Mouse (Mus musculus): Measurements from ENCODE around the gene Csrp3.

Gene Csrp3

DNA sequence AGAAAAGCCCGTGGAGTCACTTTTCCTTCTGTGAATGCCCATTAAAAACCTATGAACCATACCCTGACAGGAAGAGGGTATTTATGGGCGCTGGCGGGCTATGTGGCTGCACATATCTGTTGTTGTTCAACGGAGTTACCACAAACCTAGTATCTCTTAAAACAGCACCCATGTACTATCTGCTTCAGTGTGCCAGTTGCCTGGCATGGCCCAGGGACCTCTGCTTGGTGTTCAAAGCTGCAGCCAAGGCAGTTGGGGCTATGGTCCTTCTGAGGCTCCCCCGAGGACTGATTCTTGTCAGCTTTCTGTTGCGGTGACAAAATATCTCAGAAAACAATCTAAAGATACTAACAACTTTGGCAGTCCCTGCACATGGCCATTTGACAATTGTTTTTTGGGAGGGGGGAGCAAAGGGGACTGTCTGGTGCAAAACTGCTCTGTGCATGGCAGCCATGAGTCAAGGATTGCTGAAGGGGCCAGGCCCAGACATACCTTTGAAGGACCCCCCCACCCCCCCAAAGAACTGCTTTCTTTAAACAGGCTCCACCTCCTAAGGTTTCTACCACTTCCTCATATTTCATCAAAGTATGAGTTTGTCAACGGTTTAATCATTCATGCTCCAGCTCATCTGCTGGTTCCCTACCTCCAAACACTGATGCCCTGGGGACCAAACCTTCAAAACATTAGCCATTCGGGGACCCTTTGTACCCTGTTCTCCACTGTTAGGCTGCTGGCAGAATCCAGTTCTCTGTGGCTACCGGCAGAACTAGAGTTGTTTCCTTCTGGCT lies 17.0 kb upstream of the Csrp3 start:
- DNase-seq, result no peak

- no peak for DNase-seq
Measured at GRCm38 (mm10) chr7:48864199-48864598, 16.4 kb upstream of the Csrp3 start.

- DNase-seq, result no peak
Measured at GRCm38 (mm10) chr7:48861796-48862195, 14.0 kb upstream of the Csrp3 start.

DNA sequence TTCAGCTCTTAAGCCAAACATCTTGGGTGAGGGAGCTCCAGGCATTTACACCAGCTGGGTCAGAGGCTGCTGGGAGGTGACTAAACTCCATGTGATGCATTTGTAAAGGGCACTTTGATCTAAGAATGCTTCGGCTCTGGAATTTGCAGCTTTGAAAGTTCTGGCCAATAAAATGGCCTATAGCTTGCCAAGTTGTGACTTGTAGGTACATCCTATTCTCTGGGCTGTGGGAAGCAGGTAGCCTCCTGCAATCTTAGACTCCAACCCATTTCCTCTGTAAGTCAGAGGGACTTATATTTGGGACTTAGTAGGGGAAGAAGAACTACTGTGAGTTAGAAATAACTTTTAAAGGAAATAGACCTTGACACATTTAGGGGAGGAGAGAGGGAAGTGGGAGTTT lies 13.1 kb upstream of the Csrp3 start:
- DNase-seq, result no peak

- no peak for DNase-seq
Measured at GRCm38 (mm10) chr7:48859362-48859761, 11.5 kb upstream of the Csrp3 start.

- DNase-seq, result no peak
Measured at GRCm38 (mm10) chr7:48858257-48858656, 10.4 kb upstream of the Csrp3 start.

DNA sequence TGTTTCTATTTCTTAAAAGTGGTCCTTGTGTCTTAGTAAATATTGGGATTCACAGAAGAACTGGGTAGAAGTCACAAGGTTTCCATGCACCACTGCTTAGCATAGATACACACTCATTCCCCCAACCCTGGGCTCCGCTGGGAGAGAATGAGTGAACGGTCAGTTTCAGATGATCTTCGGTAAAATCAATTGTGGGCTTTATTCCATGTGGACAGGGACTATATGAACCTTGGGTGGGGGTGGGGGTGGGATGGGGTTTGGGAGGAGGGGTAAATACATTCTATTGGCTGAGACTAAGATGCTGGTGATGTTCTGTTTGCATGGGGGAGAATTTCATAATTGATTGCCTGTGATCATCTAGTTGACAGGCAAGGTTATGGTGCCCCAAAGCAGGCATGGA lies 7.6 kb upstream of the Csrp3 start:
- no peak for DNase-seq

GRCm38 (mm10) chr7:48853496-48853895 lies 5.7 kb upstream of the Csrp3 start:
- DNase-seq, result no peak

GRCm38 (mm10) chr7:48851529-48852104 lies 3.8 kb upstream of the Csrp3 start:
- DNase-seq, result no peak

- no peak for DNase-seq
Measured at GRCm38 (mm10) chr7:48846755-48847154, 1.1 kb downstream of the Csrp3 start.

DNA sequence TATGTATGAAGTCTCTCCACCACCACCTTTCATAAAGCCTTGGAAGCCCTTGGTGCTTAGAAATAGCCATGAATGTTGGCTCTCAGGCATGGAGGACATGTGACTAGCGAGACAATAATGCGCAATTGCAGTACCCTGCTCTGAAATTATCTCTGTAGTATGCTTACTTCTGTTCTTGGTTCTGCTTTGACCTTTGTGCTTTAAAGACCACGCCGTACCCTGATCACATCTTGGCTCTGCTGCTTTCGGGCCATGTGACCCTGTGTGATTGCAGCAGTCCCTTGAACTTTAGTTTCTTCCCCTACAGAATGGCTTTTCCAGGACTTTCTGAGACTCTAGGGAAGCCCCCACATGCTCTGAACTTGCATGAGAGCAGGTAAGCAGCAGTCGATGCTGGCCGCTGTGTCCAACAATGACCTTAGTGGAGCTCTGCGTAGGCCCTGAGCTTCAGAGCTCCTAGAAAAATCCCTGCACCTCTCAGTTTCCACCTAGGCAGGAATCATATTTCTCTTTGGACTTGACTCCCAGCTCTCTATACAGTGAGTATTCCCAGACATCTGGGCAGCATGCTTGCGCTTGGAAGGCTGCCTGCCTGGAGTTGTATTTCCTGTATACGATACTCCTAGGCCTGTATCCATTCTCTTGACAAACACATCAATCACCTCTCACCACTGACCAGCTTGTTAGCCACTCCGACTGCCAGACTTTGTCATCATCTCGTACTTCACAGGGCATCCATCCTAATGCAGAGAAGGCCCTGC lies 2.4 kb downstream of the Csrp3 start:
- DNase-seq, result no peak

- DNase-seq, result no peak
Measured at GRCm38 (mm10) chr7:48843541-48843940, 4.3 kb downstream of the Csrp3 start.

DNA sequence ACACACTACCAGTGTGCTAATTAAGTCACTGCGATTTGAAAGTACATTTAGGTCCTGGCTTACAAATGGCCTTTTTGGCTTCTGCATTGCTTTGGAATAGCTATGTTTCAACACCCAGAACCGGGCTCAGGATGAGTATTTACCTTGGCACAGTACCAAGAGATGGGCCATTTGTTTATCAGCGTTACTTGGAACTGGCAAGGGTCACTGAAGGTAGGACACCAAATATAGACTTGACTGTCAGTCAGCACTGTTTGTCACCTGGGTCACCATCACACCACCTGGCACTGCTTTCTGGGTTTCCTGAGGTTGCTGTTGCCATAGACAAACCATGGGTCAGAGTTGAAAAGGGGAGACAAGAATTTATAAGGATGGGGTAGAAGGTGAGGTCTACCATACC lies 5.5 kb downstream of the Csrp3 start:
- DNase-seq, result no peak

- no peak for DNase-seq
Measured at GRCm38 (mm10) chr7:48841538-48841937, 6.3 kb downstream of the Csrp3 start.

DNA sequence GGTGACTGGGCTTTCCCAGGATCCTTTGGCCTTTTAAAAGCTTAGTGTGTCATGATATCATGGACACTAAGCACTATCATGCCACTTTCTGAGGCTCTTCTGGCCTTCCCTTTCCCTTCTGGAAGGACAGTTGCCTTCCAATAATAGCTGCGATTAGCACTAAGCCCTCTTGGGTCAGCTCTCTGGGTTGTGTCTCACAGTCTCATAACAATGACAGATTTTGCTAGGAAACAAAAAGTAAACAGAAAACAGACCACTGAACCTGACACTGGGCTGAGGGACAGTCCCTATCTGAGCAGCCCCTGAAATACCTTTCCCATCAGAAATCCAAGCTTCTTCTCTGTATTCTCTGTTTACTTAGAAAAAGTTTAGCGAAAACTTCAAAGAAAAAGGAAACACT lies 7.3 kb downstream of the Csrp3 start:
- no peak for DNase-seq

- no peak for DNase-seq
Measured at GRCm38 (mm10) chr7:48838434-48838833, 9.4 kb downstream of the Csrp3 start.

GRCm38 (mm10) chr7:48836949-48837348 lies 10.9 kb downstream of the Csrp3 start:
- no peak for DNase-seq

- no peak for DNase-seq
Measured at GRCm38 (mm10) chr7:48834989-48835626, 12.7 kb downstream of the Csrp3 start.

- DNase-seq, result no peak
Measured at GRCm38 (mm10) chr7:48834371-48834970, 13.4 kb downstream of the Csrp3 start.

- no peak for DNase-seq
Measured at GRCm38 (mm10) chr7:48832735-48833134, 15.1 kb downstream of the Csrp3 start.

DNA sequence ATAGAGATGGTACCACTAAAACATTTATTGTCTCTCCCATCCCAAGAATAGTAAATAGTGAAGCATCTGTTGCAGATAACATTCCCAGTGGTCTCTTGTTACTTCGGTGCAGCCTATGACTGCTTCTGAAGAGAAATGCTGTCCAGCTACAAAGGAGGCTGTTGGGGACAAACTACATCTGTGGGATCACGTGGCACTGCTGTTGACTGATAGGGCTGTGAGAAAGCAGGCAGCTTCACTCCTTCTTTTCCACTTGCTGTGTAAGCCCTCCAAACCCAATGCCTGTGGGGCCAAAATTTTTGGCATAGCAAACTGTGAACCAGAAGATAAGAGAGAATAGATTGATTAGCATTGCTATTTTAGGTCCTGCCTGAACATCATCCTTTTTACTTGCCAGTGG lies 17.4 kb downstream of the Csrp3 start:
- DNase-seq, result no peak

- DNase-seq, result no peak
Measured at GRCm38 (mm10) chr7:48829177-48829910, 18.5 kb downstream of the Csrp3 start.
